Mouse (Mus musculus) myocyte (in vitro differentiated cells): ENCODE data around the gene Tmem123.

Experiments
- E2F4 ChIP-seq: IDR thresholded peaks from one replicate; pipeline ENCODE4 v1.6.1; 2011; ENCODE audit warnings: mild to moderate bottlenecking, control low read depth, moderate library complexity; ENCODE audit not compliant: insufficient read depth
- POLR2A ChIP-seq: IDR thresholded peaks from one replicate; pipeline ENCODE4 v1.6.1; 2011; ENCODE audit warnings: low read depth, mild to moderate bottlenecking, control low read depth, moderate library complexity; ENCODE audit not compliant: insufficient read length
- TCF12 ChIP-seq: IDR thresholded peaks from one replicate; pipeline ENCODE4 v1.6.1; 2011; ENCODE audit warnings: mild to moderate bottlenecking, control low read depth; ENCODE audit not compliant: poor library complexity, insufficient read depth, severe bottlenecking
- USF1 ChIP-seq: IDR thresholded peaks from one replicate; pipeline ENCODE4 v1.6.1; 2011; ENCODE audit warnings: low read depth, mild to moderate bottlenecking, control low read depth, moderate library complexity

- TF ChIP-seq POLR2A, result no peak
- TF ChIP-seq TCF12, result no peak
- no peak for TF ChIP-seq E2F4
- no peak for TF ChIP-seq USF1
Observed at GRCm38 (mm10) chr9:7836331-7836730, 72.5 kb downstream of the Tmem123 start.
